Mouse (Mus musculus) urinary bladder, postnatal 10 days (tissue): ENCODE results near the gene Lpo.

Source experiments
- DNase-seq: peaks from one replicate; pipeline ENCODE4 v3.0.0; 2022; ENCODE audit warnings: low spot score

The Lpo gene

GRCm38 (mm10) chr11:87758957-87759608, 69.0 kb downstream of the Lpo start:
- DNase-seq = no peak

GRCm38 (mm10) chr11:87758161-87758911, 69.8 kb downstream of the Lpo start:
- no peak for DNase-seq

GRCm38 (mm10) chr11:87757001-87757954, 70.8 kb downstream of the Lpo start:
- no peak for DNase-seq
